Mouse (Mus musculus): ENCODE measurements around the gene Cand2.

Cand2 gene

GRCm38 (mm10) chr6:115832152-115832850, 58.0 kb downstream of the Cand2 start:
- DNase-seq: no peak

- DNase-seq: no peak
Measured at GRCm38 (mm10) chr6:115833861-115834260, 59.5 kb downstream of the Cand2 start.

GRCm38 (mm10) chr6:115838161-115838597, 63.8 kb downstream of the Cand2 start, which contains the start of gene Efcab12:
Gene Efcab12, minus strand, starts transcription at chr6:115838412.
- peak; percentile 80 to 86 for DNase-seq

- DNase-seq: no peak
Measured at GRCm38 (mm10) chr6:115838745-115839144, 64.4 kb downstream of the Cand2 start.

- DNase-seq: no peak
Measured at GRCm38 (mm10) chr6:115845006-115845405, 70.7 kb downstream of the Cand2 start.

GRCm38 (mm10) chr6:115846640-115847411, 72.5 kb downstream of the Cand2 start:
- DNase-seq: peak; percentile 67 to 84

GRCm38 (mm10) chr6:115848598-115849304, 74.4 kb downstream of the Cand2 start:
- DNase-seq: no peak

- no peak for DNase-seq
Measured at GRCm38 (mm10) chr6:115852446-115853090, 78.2 kb downstream of the Cand2 start.

- peak; percentile 99 for DNase-seq
Measured at GRCm38 (mm10) chr6:115853091-115853813, 78.9 kb downstream of the Cand2 start, which contains the start of the genes Mbd4 and Ift122. Gene Mbd4, minus strand, starts transcription at chr6:115853371. Gene Ift122, plus strand, starts transcription at chr6:115853470.

GRCm38 (mm10) chr6:115853985-115854384, 79.6 kb downstream of the Cand2 start:
- DNase-seq: no peak

- peak; percentile 24 to 53 for DNase-seq
Measured at GRCm38 (mm10) chr6:115854432-115854831, 80.1 kb downstream of the Cand2 start.

All from kidney, postnatal 36 days (tissue).